Mouse (Mus musculus): Measurements from ENCODE around the gene Art4. TPM values are rescaled to one million over a fixed set of nuclear protein-coding genes. Genes with fewer than 3 reads are reported as not detected.
"Not testable (repeated sequence)": the region's sequence is repeated elsewhere in the genome, so short reads cannot be mapped to it uniquely, and the experiment has no call there.

The Art4 gene
- polyA plus RNA-seq, 1 experiment from 2014 or later: 2.2 TPM

DNA sequence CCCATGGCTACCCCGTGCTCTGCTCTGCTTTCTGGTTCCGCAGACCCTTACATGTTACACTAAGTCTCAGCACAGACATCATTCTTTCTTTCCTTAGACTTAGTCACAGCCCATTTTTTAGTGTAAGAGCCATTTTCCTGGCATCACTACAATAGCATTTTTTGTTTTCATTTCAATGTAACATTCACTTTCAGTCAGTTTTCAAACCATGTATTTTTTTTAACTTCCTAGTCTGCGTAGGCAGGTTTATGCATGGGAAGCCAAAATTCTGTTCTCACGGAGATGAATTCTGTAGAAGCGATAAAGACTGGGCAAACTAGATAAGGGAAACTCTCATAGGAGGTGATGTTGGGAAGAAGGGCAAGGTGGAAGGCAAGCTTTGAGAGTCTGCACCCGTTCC, 32.0 kb upstream of the Art4 start:
- Histone ChIP-seq H3K4me3 (no peak overlapping the region), H3K4me1 (peaks cover 2% of the 10 kb centered on the region; the same call in 1 of the 2 replicates), H3K27ac (replicated peaks) (no peak overlapping the region), H3K27me3 (replicated peaks; ENCODE audit: low read depth, poor library complexity, severe bottlenecking) (no peaks in the 10 kb centered on the region), H3K36me3 (replicated peaks) (no peaks in the 10 kb centered on the region), H3K9me3 (no peaks in the 10 kb centered on the region)
- DNase-seq (ENCODE audit: low spot score): no peak
- 92% methylated on average over 6 of the region's 6 CpGs for WGBS

DNA sequence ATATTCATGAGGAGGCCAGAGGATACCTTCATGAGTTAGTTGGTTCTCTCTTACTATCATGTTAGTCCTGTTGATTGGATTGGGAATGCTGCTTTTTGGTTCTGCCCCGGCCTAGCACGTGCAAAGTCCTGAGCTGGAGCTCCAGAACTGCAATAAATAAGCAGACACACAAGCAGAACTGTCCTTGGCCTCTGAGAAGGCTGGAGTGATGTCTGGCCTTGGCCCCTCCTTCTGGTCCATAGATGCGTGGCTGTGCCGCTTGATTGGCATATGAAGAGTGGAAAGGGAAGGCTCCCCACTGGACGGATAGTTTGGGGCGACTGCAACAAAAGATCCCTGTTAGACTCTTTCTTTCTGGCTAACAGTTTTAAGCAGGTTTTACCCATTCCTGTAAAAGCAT, 31.5 kb upstream of the Art4 start:
- Histone ChIP-seq H3K9me3 (no peaks in the 10 kb centered on the region), H3K27me3 (replicated peaks; ENCODE audit: low read depth, poor library complexity, severe bottlenecking) (no peaks in the 10 kb centered on the region), H3K4me1 (no peaks in the 10 kb centered on the region), H3K4me3 (no peak overlapping the region), H3K36me3 (replicated peaks) (no peaks in the 10 kb centered on the region), H3K27ac (replicated peaks) (no peak overlapping the region)
- 89% methylated on average over 6 of the region's 6 CpGs for WGBS
- DNase-seq (ENCODE audit: low spot score): no peak

DNA sequence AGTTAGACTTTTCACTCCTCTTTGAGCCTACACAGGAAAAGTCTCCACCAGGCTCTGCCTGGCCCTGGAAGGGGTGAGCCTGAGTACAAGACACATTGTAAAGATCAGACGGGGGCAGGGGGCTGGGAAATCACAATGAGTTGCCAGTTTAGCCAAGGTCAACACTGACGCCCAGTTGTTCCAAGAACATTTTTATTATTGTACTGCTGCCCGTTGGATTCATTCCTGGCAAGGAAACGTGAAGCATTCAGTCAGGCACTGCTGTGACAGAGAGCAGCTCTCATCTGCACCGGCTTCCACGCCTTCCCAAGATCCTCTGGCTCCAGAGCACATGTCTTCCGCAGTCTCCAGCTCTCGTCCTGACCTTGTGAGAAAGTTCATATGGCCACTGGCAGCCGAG, 30.3 kb upstream of the Art4 start:
- Histone ChIP-seq H3K36me3 (replicated peaks) (no peaks in the 10 kb centered on the region), H3K4me1 (no peaks in the 10 kb centered on the region), H3K27ac (replicated peaks) (no peak overlapping the region), H3K27me3 (replicated peaks; ENCODE audit: low read depth, poor library complexity, severe bottlenecking) (no peaks in the 10 kb centered on the region), H3K4me3 (no peak overlapping the region), H3K9me3 (no peaks in the 10 kb centered on the region)
- 79% methylated on average over 9 of the region's 9 CpGs for WGBS
- DNase-seq (ENCODE audit: low spot score): no peak

DNA sequence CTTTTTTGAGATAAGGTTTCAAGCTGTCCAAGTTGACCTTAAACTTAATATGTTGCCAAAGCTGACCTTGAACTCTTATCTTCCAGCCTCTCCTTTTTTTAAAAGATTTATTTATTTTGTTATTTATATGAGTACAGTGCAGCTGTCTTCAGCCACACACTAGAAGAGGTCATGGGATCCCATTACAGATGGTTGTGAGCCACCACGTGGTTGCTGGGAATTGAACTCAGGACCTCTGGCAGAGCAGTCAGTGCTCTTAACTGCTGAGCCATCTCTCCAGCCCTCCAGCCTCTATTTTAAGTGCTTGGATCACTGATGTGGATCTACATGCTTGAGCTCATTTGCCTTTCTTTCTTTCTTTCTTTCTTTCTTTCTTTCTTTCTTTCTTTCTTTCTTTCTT, 27.2 kb upstream of the Art4 start:
- not testable (repeated sequence) for H3K36me3 ChIP-seq (replicated peaks); H3K27ac ChIP-seq (replicated peaks); H3K9me3 ChIP-seq; DNase-seq (ENCODE audit: low spot score); H3K4me1 ChIP-seq; H3K27me3 ChIP-seq (replicated peaks; ENCODE audit: low read depth, poor library complexity, severe bottlenecking); H3K4me3 ChIP-seq
- WGBS: 54% methylated on average over 1 of the region's 1 CpGs

DNA sequence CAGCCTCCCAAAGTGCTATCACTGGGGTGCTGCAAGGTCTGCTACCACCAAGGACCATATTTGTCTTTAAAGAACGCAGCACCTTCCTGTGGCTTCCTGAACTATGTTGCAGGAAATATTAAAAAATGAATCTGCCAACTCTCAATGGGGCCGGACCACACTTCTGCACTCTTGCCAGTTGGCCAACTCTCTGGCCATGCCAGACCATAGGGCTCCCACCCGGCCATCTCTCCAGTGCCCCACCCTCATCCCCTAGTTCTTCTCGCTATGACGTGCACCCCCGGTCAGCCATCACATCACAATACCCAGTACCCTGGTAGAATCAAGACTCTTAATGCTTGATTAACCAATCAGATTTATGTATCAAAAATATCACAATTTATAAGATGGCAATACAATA, 26.4 kb upstream of the Art4 start:
- H3K9me3 ChIP-seq: no peaks in the 10 kb centered on the region
- no peak for DNase-seq (ENCODE audit: low spot score)
- no peaks in the 10 kb centered on the region for H3K36me3 ChIP-seq (replicated peaks)
- H3K27me3 ChIP-seq (replicated peaks; ENCODE audit: low read depth, poor library complexity, severe bottlenecking): no peaks in the 10 kb centered on the region
- peaks cover 9% of the 10 kb centered on the region; the same call in 1 of the 2 replicates for H3K4me1 ChIP-seq
- 90% methylated on average over 6 of the region's 6 CpGs for WGBS
- H3K4me3 ChIP-seq: no peak overlapping the region
- H3K27ac ChIP-seq (replicated peaks): no peak overlapping the region

DNA sequence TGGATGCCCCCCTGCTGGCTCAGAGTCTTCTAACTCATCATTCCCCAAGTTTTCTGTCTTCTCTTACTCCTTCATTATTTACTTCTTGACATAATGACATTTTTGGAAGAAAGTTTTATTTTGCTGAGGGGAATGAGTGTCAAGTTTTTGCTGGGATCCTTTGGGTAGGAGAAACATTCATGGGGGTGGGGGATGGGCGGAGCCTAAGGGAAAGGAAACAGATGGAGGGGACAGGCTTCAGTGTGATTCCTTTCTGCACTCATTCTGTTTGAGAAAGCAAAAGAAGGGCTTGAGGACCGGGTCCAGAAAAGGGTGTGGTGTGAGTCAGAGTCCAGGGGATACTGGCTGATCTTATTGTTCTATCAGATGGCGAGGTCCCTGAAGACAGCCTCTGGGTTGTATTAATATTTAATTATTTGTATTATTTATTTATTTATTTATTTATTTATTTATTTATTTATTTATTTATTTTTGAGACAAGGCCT, 25.9 kb upstream of the Art4 start:
- H3K27me3 ChIP-seq (replicated peaks; ENCODE audit: low read depth, poor library complexity, severe bottlenecking): no peaks in the 10 kb centered on the region
- H3K27ac ChIP-seq (replicated peaks): no peak overlapping the region
- no peak overlapping the region for H3K4me3 ChIP-seq
- DNase-seq (ENCODE audit: low spot score): no peak
- 85% methylated on average over 3 of the region's 3 CpGs for WGBS
- no peaks in the 10 kb centered on the region for H3K9me3 ChIP-seq
- peaks cover 9% of the 10 kb centered on the region; the same call in 1 of the 2 replicates for H3K4me1 ChIP-seq
- H3K36me3 ChIP-seq (replicated peaks): no peaks in the 10 kb centered on the region

DNA sequence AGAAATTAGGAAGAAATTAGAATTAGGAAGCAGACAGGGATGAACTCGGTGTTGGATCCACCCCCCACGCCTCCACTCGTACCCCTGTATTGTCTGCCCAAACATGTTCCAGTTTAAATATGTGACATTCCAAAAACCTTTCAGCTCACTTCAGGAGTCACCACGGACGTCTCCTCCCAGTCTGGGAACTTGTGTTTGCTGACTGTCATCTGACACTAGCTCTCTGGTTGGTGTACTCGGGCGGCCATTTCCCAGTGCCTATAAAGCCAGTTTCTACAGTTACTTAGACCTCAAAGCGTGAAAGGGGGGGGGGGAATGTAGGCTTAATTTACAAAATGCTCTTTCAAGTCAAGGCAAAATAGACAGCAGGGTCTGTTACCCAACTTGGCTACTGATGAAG, 24.1 kb upstream of the Art4 start:
- 62% methylated on average over 8 of the region's 8 CpGs for WGBS
- peak; percentile 18 for DNase-seq (ENCODE audit: low spot score)
- H3K36me3 ChIP-seq (replicated peaks): no peaks in the 10 kb centered on the region
- peaks cover 9% of the 10 kb centered on the region; the same call in 1 of the 2 replicates for H3K4me1 ChIP-seq
- no peaks in the 10 kb centered on the region for H3K27me3 ChIP-seq (replicated peaks; ENCODE audit: low read depth, poor library complexity, severe bottlenecking)
- H3K27ac ChIP-seq (replicated peaks): no peak overlapping the region
- no peaks in the 10 kb centered on the region for H3K9me3 ChIP-seq
- no peak overlapping the region for H3K4me3 ChIP-seq

DNA sequence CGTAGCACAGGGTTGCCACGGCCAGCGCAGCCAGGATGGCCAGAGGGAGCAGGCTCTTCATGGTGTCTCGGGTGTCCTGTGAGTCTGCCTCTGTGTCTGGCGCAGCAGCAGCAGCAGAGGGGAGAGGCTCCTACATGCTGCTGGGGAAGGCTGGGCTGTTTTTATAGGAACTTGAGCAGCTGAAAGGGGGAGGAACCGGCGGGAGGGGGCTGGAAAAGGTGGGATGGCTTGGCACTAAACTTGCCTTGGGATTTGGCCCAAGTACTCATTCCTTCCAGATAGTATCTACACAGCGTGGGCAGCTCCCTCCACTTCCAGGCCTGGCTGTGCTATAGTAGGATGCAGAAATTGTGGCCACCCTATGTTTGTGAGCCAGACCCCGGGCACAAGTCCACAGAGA, 18.1 kb upstream of the Art4 start, which contains the start of gene Mgp:
Gene Mgp (minus strand): TSS at position 154 of the 400 bp plus-strand sequence.
- peak; percentile 55 for DNase-seq (ENCODE audit: low spot score)
- Histone ChIP-seq H3K4me3 (0 out of 2 replicates have a peak within 1 kb of the TSS, but pooled peaks have one; percentile 30), H3K27me3 (replicated peaks; ENCODE audit: low read depth, poor library complexity, severe bottlenecking) (no peaks in the 10 kb centered on the region), H3K27ac (replicated peaks) (peak within 1 kb of the TSS; percentile 51), H3K36me3 (replicated peaks) (no peaks in the 10 kb centered on the region), H3K4me1 (peaks cover 7% of the 10 kb centered on the region), H3K9me3 (no peaks in the 10 kb centered on the region)
- 35% methylated on average over 9 of the region's 9 CpGs for WGBS

DNA sequence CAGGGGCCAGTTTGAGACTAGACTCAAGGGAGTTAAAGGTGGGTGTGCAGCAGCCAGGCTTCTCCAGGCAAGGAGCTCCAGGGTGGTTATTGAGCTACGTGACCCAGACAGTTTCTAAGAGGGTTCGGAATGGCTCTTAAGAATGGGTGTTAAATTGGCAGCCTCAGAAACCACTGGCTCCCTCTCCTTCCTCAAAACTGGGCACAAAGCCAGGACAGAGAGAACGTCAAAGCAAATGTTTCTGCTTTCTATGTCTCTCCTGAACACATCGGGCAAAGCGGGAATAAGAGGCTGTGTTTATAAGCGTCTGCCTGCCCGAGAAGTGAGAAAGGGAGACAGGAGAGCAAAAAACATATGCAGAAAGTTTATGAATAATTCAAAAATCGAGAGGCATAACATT, 17.1 kb upstream of the Art4 start:
- Histone ChIP-seq H3K27ac (replicated peaks) (no peak overlapping the region), H3K4me3 (no peak overlapping the region), H3K9me3 (no peaks in the 10 kb centered on the region), H3K27me3 (replicated peaks; ENCODE audit: low read depth, poor library complexity, severe bottlenecking) (no peaks in the 10 kb centered on the region), H3K36me3 (replicated peaks) (no peaks in the 10 kb centered on the region), H3K4me1 (peaks cover 7% of the 10 kb centered on the region)
- DNase-seq (ENCODE audit: low spot score): no peak
- 82% methylated on average over 8 of the region's 8 CpGs for WGBS

DNA sequence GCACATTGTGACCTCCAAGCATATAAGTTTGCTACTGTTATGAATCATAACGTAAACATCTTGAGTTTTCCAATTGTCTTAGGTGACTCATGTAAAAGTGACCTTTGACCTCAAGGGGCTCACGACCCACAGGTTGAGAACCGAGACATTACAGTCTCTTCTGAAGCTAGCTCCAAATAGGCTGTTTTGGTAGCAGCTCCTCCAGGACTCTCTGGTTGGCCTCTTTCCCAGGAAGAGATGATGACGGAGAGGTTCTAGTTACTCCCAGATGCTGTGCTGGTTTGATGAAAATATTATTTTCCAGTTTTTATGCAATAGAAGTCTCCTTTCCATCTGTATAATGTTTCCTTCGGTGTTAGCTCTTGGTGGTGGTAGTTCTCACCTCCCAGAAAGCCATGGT, 11.4 kb upstream of the Art4 start:
- DNase-seq (ENCODE audit: low spot score): no peak
- Histone ChIP-seq H3K9me3 (no peaks in the 10 kb centered on the region), H3K4me1 (no peaks in the 10 kb centered on the region), H3K27me3 (replicated peaks; ENCODE audit: low read depth, poor library complexity, severe bottlenecking) (no peaks in the 10 kb centered on the region), H3K4me3 (no peak overlapping the region), H3K27ac (replicated peaks) (no peak overlapping the region), H3K36me3 (replicated peaks) (no peaks in the 10 kb centered on the region)
- WGBS: 84% methylated on average over 5 of the region's 5 CpGs

DNA sequence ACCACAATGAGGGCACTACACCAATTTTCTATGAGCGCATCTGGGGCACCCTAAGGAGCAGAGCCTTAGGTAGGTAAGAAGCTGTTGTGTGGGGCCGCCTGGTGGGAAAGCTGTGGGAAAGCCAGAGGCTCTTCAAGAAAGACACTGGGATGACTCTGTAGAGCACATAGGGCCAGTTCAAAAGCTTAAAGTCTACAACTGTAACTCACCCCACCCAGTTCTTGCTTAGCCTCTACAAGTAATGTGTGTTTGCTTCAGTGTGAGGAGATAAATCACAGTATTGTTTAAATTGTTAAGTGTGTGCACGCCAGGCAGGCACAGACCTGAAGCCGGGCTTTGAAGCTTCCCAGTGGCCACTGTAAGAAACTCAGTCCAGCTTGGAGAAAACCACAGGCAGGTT, 8.6 kb upstream of the Art4 start:
- Histone ChIP-seq H3K4me1 (no peaks in the 10 kb centered on the region), H3K4me3 (no peak overlapping the region), H3K27ac (replicated peaks) (no peak overlapping the region), H3K36me3 (replicated peaks) (no peaks in the 10 kb centered on the region), H3K27me3 (replicated peaks; ENCODE audit: low read depth, poor library complexity, severe bottlenecking) (no peaks in the 10 kb centered on the region), H3K9me3 (no peaks in the 10 kb centered on the region)
- no peak for DNase-seq (ENCODE audit: low spot score)
- 83% methylated on average over 4 of the region's 4 CpGs for WGBS

DNA sequence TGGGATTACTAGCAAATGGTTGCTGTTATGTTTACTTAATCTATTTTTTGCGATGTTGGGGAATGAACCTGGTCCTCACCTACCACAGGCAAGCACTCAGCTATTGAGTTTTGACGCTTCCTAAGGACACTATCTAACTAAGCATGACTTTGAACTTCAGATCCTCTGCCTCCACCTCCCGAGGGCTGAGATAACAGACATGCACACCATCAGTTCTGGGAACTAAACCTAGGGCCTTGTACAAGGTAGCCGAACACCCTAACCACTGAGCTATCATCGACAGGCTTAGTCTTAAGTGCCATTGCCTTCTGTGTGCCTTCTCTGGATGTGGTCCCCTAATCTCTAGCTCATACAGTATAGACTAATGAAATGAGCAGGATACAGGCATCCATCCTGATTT, 7.8 kb upstream of the Art4 start:
- H3K36me3 ChIP-seq (replicated peaks): no peaks in the 10 kb centered on the region
- H3K4me3 ChIP-seq: no peak overlapping the region
- no peak overlapping the region for H3K27ac ChIP-seq (replicated peaks)
- H3K4me1 ChIP-seq: no peaks in the 10 kb centered on the region
- WGBS: 92% methylated on average over 5 of the region's 5 CpGs
- H3K9me3 ChIP-seq: no peaks in the 10 kb centered on the region
- no peaks in the 10 kb centered on the region for H3K27me3 ChIP-seq (replicated peaks; ENCODE audit: low read depth, poor library complexity, severe bottlenecking)
- no peak for DNase-seq (ENCODE audit: low spot score)

DNA sequence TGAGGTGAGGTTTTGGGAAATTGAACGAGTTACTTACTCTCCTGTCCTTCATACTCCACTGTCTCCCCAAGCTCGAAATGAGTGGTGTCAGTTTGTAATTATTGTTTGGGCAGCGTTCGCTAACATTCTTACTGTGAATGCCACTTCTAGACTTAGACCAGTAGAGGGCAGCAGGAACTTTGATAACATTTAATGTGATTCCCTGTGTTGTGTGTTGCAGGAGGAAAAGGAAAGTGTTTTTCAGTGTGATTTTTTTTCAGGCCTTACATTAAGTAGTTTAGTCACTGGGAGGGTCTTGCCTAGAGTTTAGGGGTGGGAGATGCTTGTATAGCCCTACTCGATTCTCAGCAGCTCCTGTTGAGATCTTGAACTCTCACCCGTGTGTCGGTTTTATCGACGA, 3.5 kb upstream of the Art4 start:
- WGBS: 52% methylated on average over 9 of the region's 9 CpGs

DNA sequence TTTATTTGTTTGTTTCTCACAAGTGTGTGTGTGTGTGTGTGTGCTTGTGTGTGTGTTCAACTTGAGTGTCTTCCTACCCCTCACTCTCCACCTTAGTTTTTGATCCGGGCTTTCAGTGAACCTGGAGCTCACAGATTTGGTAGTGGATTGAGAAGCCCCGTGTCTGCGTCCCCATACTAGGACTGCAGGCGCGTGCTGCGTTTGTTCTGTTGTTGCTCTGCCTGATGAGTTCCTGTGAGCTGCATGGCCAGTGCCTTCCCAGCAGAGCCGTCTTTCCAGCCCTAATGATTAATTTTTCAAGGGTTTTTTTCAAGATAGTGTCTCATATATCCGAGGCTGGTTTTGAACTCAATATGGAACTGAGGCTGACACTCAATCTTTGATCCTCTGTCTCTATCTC, 887 bp upstream of the Art4 start:
- Histone ChIP-seq H3K4me3 (no peak overlapping the region), H3K36me3 (replicated peaks) (no peaks in the 10 kb centered on the region), H3K4me1 (peaks cover 30% of the 10 kb centered on the region), H3K27me3 (replicated peaks; ENCODE audit: low read depth, poor library complexity, severe bottlenecking) (no peaks in the 10 kb centered on the region), H3K9me3 (no peaks in the 10 kb centered on the region), H3K27ac (replicated peaks) (peak overlapping the region; percentile 75; the same call in 1 of the 2 replicates)
- 75% methylated on average over 8 of the region's 8 CpGs for WGBS
- no peak for DNase-seq (ENCODE audit: low spot score)

More for the DNA sequence above, 3.5 kb upstream of the Art4 start:
- no peaks in the 10 kb centered on the region for H3K27me3 ChIP-seq (replicated peaks; ENCODE audit: low read depth, poor library complexity, severe bottlenecking)
- no peaks in the 10 kb centered on the region for H3K36me3 ChIP-seq (replicated peaks)
- no peak for DNase-seq (ENCODE audit: low spot score)
- no peak overlapping the region for H3K4me3 ChIP-seq
- H3K4me1 ChIP-seq: peaks cover 19% of the 10 kb centered on the region
- no peaks in the 10 kb centered on the region for H3K9me3 ChIP-seq
- no peak overlapping the region; the same call in 1 of the 2 replicates for H3K27ac ChIP-seq (replicated peaks)
